Mouse (Mus musculus) urinary bladder, postnatal 10 days (tissue): ENCODE results near the gene Arap2.

ENCODE experiments used
- DNase-seq: peaks from one replicate; pipeline ENCODE4 v3.0.0; 2022; ENCODE audit warnings: low spot score

The Arap2 gene

DNA sequence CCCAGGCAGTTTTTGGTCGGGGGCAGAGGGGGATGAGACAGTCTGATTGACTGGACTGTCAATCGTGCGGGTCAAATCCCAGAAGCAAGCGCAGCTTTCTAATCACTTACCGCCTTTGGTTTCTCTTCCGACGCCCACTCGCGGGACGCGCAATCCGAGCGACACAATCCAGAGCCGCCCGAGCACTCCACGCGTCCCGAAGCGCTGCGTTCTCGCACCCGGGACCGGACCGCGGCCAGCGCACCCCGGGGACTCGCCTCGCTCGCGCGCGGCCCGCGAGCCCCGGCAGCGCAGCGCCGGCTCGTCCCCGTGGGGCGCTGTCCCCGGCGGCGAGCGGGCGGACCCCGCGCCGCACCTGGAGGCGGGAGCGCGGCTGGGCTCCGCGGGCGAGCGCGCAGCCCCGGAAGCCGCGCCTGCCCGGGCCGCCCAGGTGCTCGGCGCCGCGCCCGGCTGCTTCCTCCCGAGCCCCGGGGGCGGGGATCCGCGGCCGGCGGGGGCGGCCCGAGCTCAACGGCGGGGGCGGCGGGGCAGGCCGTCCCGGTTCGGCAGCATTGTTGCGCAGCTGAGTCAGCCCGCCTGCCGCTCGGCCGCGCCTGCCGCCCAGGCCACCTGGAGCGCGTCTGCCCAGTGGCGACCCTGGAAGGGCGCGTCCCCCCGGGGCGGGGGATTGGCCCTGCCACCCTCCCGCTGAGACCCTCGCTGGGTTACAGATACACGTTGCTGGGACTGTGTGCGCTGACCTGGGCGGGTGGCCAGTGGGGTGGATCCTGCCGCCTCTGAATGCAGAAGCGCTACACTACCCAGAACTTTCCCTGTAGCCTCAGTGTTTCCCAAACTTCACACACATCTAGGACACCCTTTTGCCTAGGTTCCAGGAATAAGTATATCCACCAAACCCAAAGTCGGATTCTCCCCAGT is at the start of gene Arap2:
Gene Arap2 (minus strand): TSS at position 376 of the 918 bp plus-strand sequence.
- DNase-seq, result peak; percentile 11

DNA sequence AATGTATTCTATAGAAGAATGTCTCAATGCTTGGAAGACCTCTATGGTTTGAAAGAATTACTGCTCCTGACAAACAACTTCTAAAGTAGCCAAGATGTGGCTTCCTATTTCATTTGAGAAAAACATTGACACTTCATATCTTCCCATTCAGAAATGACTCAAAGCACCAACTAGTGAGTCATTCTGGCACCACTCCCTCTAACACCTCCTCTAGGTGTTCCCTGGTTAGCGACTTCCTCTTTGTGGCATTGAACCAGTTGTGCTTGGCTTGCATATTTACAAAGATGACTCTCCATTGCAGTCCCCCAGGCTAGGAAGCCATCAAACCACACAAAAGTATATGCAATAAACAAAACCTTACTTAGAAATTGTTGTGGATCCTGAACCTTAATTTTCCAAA is 49.8 kb upstream of the Arap2 start:
- DNase-seq, result no peak

DNA sequence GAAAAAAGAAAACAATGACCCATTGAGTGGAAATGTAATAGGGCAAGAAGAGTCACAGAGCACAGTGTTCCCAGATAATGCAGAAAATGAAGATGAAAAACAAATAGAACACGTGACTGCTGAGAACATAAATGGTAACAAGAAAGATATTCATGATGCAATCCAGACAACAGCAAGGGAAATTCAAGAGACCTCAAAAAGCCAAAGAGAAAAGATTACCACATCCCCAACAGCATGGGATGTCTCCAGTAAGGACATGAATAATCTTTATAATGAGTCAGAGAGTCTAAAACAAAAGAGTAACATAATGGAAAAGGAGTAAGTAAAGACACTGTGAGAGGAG is 48.1 kb upstream of the Arap2 start:
- no peak for DNase-seq

DNA sequence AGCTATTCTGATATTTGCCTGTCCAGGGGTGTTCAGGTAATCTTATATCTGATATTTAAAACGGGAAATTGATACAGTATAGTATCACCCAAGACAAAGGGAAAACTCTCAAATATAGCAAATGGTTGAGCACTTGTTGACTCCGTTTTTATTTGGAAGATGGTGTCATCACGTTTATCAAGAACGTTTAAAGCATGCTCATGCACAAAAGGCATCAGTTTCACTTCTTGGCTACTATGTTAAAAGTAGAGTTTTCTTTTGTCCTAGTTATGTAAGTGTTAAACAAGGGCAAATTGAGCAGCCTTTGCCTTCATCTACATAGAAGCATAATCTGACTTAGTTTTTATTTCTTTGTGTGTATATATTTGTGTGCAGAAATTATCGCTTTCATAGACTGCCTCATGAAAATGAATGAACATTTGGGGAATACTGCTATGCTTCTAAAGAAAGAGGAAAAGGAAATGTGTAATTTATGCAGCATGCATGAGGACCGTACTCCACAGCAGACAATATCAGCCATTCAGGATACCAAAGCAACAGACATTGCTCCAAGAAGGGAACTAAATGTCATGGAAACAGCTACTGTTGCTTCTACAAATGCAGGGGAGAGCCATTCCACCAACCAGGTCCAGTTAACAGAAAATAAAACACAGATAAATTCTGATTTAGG is 47.6 kb upstream of the Arap2 start, which contains the start of gene Dthd1:
Gene Dthd1 (plus strand): TSS at position 422 of the 670 bp plus-strand sequence.
- DNase-seq, result no peak

DNA sequence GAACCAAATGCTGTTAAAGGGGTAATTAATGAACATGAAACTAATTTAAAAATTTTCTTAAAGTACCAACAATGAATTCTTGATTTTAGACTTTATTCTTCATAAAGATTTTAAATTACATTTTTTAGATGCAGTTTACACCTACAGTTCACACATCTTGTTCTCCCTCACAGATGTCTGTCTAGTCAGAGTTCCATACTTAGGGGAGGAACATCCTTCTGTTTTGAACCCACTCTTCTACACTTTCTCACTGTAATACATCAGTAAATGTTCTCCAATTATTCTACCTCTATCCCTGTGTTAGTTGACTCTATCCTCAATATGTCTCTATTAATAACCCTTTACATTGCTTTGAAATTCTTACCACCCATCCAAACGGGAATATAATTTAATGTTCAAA is 26.8 kb upstream of the Arap2 start:
- DNase-seq, result no peak

DNA sequence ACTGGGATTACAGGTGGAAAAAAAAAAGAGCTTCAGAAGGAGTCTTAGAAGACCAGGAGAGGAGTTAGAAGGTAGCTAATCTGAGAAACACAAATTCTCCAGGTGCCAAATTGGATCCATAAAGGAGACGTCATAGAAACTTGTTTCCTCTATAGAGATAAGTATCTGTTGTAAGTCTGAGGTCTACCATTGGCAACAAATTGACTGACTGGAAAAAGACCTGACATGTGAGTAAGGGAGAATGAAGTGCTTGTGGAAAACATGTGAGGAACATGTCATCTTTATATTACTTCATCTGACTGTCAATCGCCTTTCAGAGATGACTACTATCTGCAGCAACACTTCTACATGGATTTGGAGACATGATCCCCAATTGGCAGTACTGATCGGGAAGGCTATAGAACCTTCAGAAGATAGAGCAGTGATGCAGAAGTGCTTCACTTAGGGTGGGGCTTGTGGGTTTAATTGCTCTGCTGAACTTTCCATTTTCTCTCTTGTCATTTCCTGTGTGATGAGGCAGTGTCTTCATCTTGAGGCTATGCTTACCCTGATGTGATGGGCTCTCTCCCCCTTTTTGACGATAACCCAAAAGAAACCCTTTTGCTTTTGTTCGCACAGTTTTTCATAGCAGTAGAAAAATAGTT is 25.1 kb upstream of the Arap2 start:
- no peak for DNase-seq

DNA sequence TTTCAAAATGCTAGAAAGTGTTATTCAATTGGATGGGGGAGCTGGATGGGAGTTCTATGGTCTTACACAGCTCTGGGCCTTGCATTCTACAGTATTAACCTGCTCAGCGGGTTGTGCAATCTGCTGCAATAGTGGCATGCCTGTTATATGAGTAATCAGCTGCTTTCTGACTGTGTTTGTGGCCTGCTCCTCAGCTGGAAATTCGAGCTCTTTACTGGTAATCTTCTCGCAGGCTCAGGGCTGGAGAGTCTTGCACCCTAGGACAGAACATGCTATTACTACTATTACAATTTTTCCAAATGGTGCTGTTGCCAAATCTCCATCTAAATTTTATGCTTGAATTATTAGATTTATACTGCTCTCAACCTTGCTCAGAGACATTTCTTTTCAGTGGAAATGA is 20.9 kb upstream of the Arap2 start:
- no peak for DNase-seq

DNA sequence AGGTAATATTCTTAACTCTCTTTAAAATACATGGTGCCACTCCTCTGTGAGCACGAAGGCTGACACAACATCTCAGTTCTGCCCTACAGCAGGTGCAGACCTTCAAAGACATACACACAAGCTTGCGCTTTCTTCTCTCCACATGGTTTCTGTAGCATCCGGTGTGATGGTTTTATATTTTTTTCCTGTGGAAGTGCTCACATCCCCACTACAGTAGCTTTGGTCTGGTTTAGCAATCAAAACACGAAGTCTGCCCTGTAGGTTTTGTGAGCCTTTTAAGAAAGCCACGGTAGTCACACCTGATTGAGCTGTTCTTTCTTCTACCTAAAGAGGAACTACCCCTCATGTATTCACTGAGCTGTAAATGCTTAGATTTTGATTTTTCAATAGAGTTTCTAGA is 12.7 kb upstream of the Arap2 start:
- DNase-seq, result no peak

DNA sequence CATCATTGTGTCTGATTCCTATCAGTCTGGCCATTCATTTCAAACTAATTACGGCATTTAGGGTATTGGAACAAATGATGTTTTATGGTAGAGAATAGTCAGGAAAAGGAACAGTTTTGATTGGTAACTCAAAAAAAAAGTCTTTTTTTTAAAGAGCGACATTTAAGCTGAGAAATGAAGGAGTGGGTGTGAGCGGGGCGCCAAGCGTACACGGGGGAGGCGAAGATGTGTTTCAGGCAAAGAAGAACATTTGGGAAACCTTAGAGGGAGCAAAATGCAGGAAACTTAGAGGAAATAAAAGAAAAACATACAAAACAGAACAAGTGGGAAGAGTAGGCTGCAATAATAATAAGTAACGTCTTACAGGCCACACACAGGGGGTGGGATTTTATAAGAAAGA is 11.8 kb upstream of the Arap2 start:
- DNase-seq, result no peak

DNA sequence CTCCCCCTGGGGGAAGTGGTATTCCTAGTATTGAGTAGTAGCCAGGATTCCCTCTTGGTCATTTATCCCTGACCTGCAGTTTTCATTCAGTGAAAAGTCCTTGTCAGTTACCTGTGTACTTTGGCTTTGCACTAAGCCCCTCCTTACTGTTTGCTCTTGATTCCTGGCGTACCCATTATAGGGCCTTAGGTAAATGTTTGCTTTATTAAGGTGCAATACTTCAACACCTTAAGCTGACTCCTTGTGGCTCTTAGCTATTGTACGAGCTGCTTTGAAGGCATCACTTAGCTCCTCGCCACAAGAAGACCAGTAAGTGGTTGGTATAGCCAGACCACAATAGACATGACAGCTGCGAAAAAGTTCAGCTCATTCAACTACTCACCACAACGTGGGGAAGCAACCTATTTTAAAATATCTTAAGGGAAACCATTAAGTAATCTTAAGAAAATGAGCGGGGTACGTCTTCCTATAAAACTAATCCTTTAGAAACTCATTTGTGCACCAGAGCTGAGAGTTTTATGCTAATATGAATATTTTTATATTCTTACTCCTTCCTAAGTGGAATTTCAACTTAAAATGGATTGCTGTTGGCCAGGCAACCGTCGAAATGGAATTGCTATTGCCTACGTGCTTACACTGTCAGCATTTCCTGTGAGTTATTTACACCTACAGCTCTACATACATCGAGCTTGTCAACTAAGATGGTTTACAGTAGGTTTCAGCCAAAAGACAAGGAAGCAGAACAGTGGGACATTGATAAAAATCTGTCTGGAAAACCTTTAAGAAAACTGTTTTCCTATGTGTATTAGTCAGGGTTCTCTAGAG is 6.0 kb upstream of the Arap2 start:
- DNase-seq, result no peak

DNA sequence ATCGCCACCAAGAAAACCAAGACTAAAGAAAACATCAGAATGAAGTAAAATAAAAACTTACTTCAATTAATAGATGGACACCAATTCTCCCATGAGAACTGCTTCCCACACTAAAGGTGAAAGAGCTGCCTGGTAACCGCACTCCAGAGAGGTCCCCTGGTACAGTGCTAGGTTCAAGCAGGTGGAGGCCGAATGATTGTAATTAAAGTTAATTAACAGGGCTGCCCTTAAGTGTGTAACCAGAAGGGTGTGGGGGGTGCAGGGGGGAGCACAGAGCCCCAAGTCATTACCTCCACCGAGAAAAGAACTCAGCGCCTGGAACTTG is 538 bp downstream of the Arap2 start:
- DNase-seq, result no peak

DNA sequence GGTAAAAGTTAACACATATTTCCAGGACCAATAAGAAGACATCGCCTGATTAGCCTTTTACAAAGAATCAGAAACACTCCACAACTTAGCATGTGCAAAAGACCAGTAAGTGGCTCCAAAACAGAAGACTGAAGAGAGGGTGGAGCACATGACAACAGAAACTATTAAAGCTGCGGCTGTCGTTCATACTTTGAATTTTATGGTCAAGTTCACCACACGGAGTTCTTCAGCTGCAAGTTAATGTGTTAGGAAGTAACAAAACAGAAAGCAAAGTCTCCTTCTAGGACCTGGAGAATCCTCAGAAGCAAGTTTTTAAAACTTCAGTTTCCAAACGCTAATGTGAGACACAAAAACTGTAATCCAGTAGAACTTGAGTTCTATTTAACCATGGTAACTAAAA is 1.8 kb downstream of the Arap2 start:
- DNase-seq, result no peak

DNA sequence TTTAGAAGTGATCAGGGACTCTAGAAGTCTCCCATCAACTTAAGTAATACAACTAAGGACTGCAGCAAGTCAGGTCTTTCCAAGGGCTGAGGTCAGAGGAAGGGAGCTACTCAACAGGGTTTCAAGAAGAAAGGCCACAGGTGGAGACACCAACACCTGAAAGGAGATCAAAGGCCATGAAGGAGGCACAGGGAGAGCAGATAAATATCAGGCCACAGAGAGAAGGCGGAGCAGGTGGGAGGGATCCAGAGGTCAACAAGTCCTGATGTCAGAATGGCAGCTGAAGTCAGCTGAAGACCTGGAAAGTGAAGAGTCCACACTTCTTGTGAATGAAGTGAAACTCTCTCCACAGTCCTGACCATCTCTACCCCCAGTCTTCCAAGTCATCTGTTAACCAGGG is 2.9 kb downstream of the Arap2 start:
- no peak for DNase-seq

DNA sequence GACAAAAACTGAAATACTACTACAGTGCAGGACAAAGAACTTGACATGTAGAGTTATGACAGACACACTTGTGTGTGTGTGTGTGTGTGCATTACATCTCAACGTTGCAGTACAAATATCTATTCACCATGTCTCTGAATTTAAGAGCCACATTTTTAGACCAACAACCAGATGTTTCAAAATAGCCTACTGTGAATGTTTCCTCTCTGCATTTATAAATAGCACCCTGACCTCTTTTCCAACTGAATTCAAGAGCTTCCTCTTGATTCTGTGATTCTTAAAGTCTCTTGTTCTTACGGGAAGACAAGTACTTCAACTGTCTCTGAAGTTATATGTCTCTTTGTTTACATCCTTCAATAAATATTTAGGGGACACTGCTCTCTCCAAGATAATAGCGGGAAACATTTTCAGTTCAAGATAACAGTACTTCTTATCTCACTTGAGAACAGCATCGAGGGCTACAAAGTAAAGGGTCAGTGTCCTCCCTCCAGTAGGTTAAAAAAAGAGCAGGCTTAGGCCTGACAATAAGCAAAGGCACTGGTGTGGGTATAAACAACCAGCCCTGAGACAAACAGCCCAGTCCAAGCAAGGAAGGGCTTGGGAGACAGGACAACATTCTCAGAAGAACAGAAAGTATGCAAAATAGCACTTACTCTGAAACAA is 3.5 kb downstream of the Arap2 start:
- DNase-seq, result no peak

DNA sequence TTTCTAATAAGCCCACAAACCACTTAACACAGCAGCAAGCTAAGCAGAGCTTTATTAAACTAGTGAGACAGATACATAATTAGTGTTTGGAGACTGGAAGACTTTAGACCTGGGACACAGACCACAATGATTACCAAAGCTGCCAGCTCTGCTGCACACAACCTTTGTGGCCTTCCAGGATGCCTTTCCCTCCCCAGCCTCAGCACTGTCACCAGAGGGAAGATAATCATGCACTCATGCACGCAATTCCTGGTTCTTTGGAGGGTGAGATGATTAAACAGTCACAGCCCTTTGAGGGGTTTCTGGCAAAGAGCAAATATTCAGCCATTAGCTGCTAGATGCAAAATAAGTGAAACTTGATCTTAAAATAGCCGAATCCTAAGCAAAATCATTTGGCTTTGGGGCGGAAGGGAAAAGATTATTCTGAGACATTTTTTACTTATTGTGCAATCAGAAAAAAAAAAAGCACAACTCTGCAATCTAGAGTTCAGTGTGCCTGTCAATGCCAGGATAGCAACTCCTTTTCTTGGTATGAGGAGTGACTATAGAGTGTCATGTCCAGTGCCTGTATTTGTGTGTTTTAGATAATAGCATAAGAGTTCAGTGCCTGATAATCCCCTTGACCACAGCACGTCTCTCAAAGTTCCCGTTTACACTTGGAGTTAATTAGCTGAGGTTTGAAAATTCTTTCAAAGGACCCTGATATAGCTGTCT is 5.0 kb downstream of the Arap2 start:
- no peak for DNase-seq

DNA sequence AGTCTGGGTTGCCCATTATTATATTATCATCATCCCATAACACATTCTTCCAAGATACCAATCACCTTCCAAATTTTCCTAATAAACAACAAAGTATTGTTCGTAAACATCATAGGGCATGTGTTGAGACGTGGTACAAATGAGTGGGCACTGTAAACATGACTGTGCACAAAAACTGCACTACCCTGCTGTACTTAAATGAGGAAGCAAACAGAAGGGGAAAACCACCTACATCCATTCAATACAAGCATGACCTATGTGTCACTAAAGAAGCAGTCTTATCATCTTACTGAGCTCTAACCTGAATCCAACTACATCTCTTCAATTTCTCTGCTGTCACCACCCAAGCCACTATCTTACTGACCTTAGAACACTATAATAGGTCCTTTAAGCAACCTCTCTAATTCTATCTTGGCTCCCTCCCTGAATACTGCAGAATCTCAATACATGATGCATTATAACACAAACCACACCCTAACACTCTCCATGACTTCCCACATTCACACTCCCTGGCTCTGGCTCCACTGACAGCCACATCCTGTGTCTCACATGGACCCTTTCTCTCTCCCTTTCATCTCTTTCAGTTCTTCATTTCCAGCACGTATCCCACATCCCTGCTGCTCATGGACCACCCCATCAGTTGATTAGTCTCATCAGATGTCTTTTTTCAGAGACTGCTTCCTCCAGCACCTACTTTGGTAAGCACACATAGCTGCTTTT is 10.0 kb downstream of the Arap2 start:
- DNase-seq, result no peak

DNA sequence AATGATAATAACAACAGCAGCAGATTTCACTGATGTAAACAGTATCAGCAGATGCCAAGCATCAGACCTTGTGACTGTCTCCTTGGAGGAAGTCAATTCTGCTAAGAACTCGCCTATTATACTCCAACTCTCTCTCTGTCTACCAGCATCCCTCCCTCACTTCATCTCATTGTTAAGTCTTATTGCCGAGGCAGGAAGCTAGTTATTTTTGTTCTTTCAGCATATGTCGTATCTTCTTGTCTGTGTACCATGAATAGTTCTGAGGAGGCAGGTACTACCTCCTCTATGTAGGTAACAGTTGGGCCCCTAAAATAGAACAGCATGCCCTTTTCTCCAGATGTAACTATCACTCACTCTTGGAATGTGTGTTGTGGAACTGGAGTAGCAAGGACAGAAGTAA is 13.0 kb downstream of the Arap2 start:
- no peak for DNase-seq

DNA sequence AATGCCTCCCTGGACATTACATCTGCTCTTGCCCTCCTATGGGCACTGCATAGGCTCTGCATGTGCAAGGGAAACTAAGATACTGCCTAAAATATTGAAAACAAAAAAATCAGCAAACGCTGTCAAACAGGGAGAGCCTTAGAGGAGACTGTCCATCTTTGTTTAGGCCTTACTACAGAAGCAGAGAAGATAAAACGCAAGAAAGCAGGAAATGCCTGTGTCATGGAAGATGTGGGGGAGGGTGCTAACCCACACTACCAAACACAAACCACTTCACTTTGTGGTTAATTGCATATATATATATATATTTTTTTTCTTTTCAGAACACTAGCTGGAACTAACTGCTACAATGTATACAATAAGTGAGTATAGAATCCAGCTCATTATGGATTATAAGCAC is 14.3 kb downstream of the Arap2 start:
- DNase-seq, result no peak

DNA sequence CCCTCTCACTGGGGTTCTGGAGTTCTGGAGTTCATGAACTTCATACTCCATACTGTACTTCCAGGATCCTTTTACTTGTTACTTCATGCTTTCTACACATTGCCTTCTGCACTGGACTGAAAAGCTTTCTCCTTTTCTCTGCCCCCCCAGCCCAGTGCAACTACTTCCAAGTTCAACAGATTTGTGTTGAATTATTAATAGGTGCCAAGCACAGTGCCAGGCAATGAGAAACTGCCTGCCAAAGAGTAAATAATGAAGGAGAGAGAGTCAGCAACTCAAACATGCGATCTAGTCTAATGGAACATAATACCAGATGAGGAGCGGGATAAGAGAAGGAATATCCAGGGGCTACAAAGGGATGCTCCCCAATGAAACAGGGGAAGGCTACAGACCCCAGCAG is 17.8 kb downstream of the Arap2 start:
- DNase-seq, result no peak

DNA sequence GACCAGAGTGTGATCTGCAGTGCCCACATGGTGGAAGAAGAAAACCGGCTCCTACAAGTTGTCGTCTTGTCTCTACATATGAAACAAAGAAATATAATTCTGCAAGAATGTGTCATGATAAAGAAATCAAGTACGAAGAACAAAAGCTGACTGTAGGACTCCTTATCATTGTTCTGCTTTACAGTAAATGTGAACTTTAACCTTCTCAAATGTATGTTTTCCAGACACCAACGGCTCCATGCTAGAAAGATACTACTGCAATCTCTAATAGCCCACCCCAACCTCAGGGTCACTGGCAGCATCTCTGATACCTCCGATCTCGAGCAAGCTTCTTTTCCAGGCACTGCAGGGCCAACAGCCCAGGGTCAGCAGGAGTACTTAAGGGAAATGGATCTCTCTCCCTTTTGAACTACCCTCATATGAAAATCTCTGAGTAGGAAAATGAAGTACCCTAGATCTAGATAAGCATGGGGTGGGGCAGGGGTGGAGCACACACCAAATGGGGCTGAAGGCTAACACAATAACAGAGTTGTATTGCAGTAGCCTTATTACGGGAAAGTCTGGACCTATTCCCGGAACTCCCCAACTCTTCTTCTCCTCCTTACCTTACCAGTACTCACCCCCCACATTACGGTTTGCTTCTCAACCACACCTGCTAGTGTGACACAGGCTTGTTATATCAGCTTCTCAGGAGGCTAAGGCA is 22.6 kb downstream of the Arap2 start:
- no peak for DNase-seq
